Mouse (Mus musculus) hindbrain, postnatal 0 days (tissue): ENCODE results near the gene Ifnar1. TPM values are rescaled to one million over a fixed set of nuclear protein-coding genes. Genes with fewer than 3 reads are reported as not detected.
"Not testable (repeated sequence)": the region's sequence is repeated elsewhere in the genome, so short reads cannot be mapped to it uniquely, and the experiment has no call there.

Experiments
- ATAC-seq: fragments of 200-750 bp; cut with Nextera tagmentation; 2 replicates; pipeline ENCODE4 v1.8.0; 2017; ENCODE audit warnings: mild to moderate bottlenecking, moderate TSS enrichment, moderate library complexity
- DNase-seq: peaks from one replicate; pipeline ENCODE4 v3.0.0-alpha.2; 2015; ENCODE audit warnings: low spot score
- H3K27ac ChIP-seq: fragments of 300-500 bp; sonication (generic); 2 replicates; pipeline ENCODE4 v1.5.1; 2014; ENCODE audit warnings: mild to moderate bottlenecking
- H3K27me3 ChIP-seq: fragments of 300-500 bp; sonication (generic); 2 replicates; pipeline ENCODE4 v1.6.1; 2014; ENCODE audit warnings: low read length, mixed read lengths; ENCODE audit not compliant: insufficient read depth
- H3K36me3 ChIP-seq: fragments of 300-500 bp; sonication (generic); 2 replicates; pipeline ENCODE4 v1.6.1; 2014; ENCODE audit warnings: low read length, mixed read lengths; ENCODE audit not compliant: insufficient read depth
- H3K4me1 ChIP-seq: fragments of 300-500 bp; sonication (generic); 2 replicates; pipeline ENCODE4 v1.6.1; 2014; ENCODE audit warnings: antibody characterized with exemption, low read length, mixed read lengths; ENCODE audit not compliant: insufficient read depth
- H3K4me2 ChIP-seq: fragments of 300-500 bp; sonication (generic); 2 replicates; pipeline ENCODE4 v1.6.1; 2014; ENCODE audit warnings: low read depth, mild to moderate bottlenecking, low read length, moderate library complexity, mixed read lengths
- H3K4me3 ChIP-seq: fragments of 300-500 bp; sonication (generic); 2 replicates; pipeline ENCODE4 v1.5.1; 2014; ENCODE audit warnings: low read length
- H3K9ac ChIP-seq: fragments of 300-500 bp; sonication (generic); replicated peaks from 2 replicates; pipeline ENCODE4 v1.6.1; 2014; ENCODE audit warnings: mild to moderate bottlenecking, low read length, moderate library complexity, mixed read lengths
- H3K9me3 ChIP-seq: fragments of 300-500 bp; sonication (generic); 2 replicates; pipeline ENCODE4 v1.6.1; 2016; ENCODE audit warnings: low read length, mixed read lengths
- CTCF ChIP-seq: IDR thresholded peaks from 2 replicates; pipeline ENCODE4 v1.5.1; 2016; ENCODE audit warnings: antibody characterized with exemption, control low read depth, low read depth
- WGBS: fragments of 180-500 bp; shearing (Covaris S2); extraction: QIAGEN DNeasy Blood & Tissue Kit; methylation state at CpG from one replicate; pipeline ENCODE4 v1.1.7; 2014; 5-methylcytosine and 5-hydroxymethylcytosine counted together
- polyA plus RNA-seq: library from polyadenylated mRNA; unstranded; fragments of >200 nt; fragmentation: Nextera tagmentation; extraction: Ambion mirVana; gene quantifications from 2 replicates; pipeline ENCODE4 v1.2.1, GENCODE M21; 2015
- total RNA-seq: library from RNA; depleted of rRNA; stranded (reverse); fragments of >200 nt; gene quantifications from 2 replicates; pipeline ENCODE4 v1.2.3, GENCODE M21; 2014; rRNA removed

Ifnar1 gene
- 53.1 and 60.5 TPM in 2 replicates for total RNA-seq
- polyA plus RNA-seq = 33.6 and 34.1 TPM in 2 replicates

GRCm38 (mm10) chr16:91484808-91485700, at the start of gene Ifnar1:
Gene Ifnar1 (plus strand): TSS chr16:91485238.
- Histone ChIP-seq H3K4me1 (peaks cover 8% of the 10 kb centered on the region), H3K4me2 (peak within 1 kb of the TSS; percentile 82), H3K9me3 (no peaks in the 10 kb centered on the region), H3K4me3 (peak within 1 kb of the TSS; percentile 84), H3K9ac (peak within 1 kb of the TSS; percentile 92), H3K27ac (peak within 1 kb of the TSS; percentile 94), H3K36me3 (peaks cover 2% of the 10 kb centered on the region), H3K27me3 (no peaks in the 10 kb centered on the region)
- under 1% methylated on average over 67 of the region's 68 CpGs for WGBS
- peak; percentile 99 for ATAC-seq
- TF ChIP-seq CTCF = peak; percentile 18; the same call in 1 of the 2 replicates
- DNase-seq = peak; percentile 99

GRCm38 (mm10) chr16:91438081-91438480, 47.0 kb upstream of the Ifnar1 start:
- WGBS = 72% methylated on average over 3 of the region's 3 CpGs
- no peak for TF ChIP-seq CTCF
- DNase-seq (no peak), ATAC-seq (no peak)
- Histone ChIP-seq H3K4me1 (no peaks in the 10 kb centered on the region), H3K4me2 (no peak overlapping the region), H3K9ac (no peak overlapping the region), H3K27ac (no peak overlapping the region), H3K36me3 (no peaks in the 10 kb centered on the region), H3K9me3 (no peaks in the 10 kb centered on the region), H3K4me3 (no peak overlapping the region), H3K27me3 (no peaks in the 10 kb centered on the region)

DNA sequence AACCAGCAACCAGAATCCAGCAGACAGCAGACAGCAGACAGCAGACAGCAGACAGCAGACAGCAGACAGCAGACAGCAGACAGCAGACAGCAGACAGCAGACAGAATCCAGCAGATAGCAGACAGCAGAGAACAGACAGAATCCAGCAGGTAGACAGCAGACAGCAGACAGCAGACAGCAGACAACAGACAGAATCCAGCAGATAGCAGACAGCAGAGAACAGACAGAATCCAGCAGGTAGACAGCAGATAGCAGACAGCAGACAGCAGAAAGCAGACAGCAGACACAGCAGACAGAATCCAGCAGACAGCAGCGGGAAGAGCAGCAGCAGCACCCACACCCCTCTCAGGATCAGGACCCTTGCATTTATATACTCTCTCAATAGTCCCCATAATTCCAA, 46.4 kb upstream of the Ifnar1 start:
- not testable (repeated sequence) for H3K36me3 ChIP-seq, DNase-seq, H3K4me3 ChIP-seq, H3K27me3 ChIP-seq, ATAC-seq, H3K4me2 ChIP-seq, H3K27ac ChIP-seq, H3K4me1 ChIP-seq, H3K9me3 ChIP-seq, H3K9ac ChIP-seq
- WGBS = 76% methylated on average over 1 of the region's 1 CpGs

- H3K4me3 ChIP-seq = no peak overlapping the region
- H3K4me2 ChIP-seq = no peak overlapping the region
- ATAC-seq = no peak
- peak; percentile 22 for DNase-seq
- H3K27me3 ChIP-seq = no peaks in the 10 kb centered on the region
- H3K9ac ChIP-seq = no peak overlapping the region
- no peaks in the 10 kb centered on the region for H3K4me1 ChIP-seq
- no peak overlapping the region for H3K27ac ChIP-seq
- H3K9me3 ChIP-seq = no peaks in the 10 kb centered on the region
- WGBS = 59% methylated on average over 7 of the region's 7 CpGs
- TF ChIP-seq CTCF = peak; percentile 24; the same call in 1 of the 2 replicates
- H3K36me3 ChIP-seq = no peaks in the 10 kb centered on the region
Measured at GRCm38 (mm10) chr16:91441366-91441765, 43.7 kb upstream of the Ifnar1 start.

GRCm38 (mm10) chr16:91441811-91442240, 43.2 kb upstream of the Ifnar1 start:
- Histone ChIP-seq H3K27me3 (no peaks in the 10 kb centered on the region), H3K9me3 (no peaks in the 10 kb centered on the region), H3K4me1 (no peaks in the 10 kb centered on the region), H3K9ac (no peak overlapping the region), H3K4me2 (no peak overlapping the region), H3K4me3 (no peak overlapping the region), H3K27ac (no peak overlapping the region), H3K36me3 (no peaks in the 10 kb centered on the region)
- ATAC-seq (no peak), DNase-seq (no peak)
- TF ChIP-seq CTCF = no peak
- 79% methylated on average over 7 of the region's 7 CpGs for WGBS

DNA sequence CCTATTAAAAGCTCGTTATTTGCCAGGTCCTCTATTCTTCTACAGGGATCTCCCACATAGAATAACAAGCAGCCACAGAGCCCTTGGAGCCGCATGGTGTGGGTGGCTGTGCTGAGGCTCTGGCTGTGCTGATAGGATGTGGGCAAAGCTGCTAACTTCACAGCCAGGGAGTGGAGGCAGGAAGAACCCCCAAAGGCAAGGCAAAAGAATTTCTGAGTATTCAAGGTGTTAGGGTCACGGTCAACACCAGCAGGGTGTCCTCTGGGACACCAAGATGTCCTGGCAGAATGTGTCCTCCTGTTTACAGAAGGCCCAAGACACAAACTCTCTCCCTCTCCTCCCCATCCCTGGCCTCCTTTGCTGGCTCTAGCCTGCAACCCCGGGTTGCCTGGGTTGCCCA, 42.6 kb upstream of the Ifnar1 start:
- H3K4me3 ChIP-seq = no peak overlapping the region
- H3K9ac ChIP-seq = no peak overlapping the region
- H3K4me2 ChIP-seq = no peak overlapping the region
- DNase-seq (no peak), ATAC-seq (no peak)
- H3K36me3 ChIP-seq = no peaks in the 10 kb centered on the region
- no peaks in the 10 kb centered on the region for H3K9me3 ChIP-seq
- no peak overlapping the region for H3K27ac ChIP-seq
- H3K27me3 ChIP-seq = no peaks in the 10 kb centered on the region
- no peak for TF ChIP-seq CTCF
- 75% methylated on average over 4 of the region's 4 CpGs for whole genome bisulfite sequencing
- H3K4me1 ChIP-seq = no peaks in the 10 kb centered on the region

DNA sequence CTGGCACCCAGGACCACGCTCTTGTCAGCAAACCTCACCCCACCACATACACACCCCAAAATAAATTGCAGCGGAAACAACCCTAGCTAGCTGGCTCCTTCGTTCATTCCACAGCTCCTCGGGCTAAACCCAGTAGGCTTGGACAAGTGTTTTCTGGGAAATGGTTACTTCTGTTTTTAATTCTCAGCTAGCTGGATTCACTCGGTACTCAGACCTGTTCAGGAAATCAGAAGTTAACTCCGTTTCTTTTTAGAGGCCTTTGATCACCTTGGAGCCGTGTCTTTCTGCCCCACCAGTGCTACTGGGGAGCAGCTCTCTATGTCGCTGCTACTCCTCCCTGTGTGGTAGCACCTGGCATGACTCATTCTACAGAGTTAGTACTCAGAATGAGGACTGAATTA, 41.8 kb upstream of the Ifnar1 start:
- no peaks in the 10 kb centered on the region for H3K36me3 ChIP-seq
- DNase-seq = no peak
- H3K4me3 ChIP-seq = no peak overlapping the region
- WGBS = 80% methylated on average over 8 of the region's 8 CpGs
- no peaks in the 10 kb centered on the region for H3K9me3 ChIP-seq
- no peak for TF ChIP-seq CTCF
- no peak overlapping the region for H3K9ac ChIP-seq
- H3K27ac ChIP-seq = no peak overlapping the region
- no peaks in the 10 kb centered on the region for H3K27me3 ChIP-seq
- no peak for ATAC-seq
- no peaks in the 10 kb centered on the region for H3K4me1 ChIP-seq
- no peak overlapping the region for H3K4me2 ChIP-seq
